Comparison of ENCODE assay signal across 23 mouse cellular contexts in the genomic region with DNA sequence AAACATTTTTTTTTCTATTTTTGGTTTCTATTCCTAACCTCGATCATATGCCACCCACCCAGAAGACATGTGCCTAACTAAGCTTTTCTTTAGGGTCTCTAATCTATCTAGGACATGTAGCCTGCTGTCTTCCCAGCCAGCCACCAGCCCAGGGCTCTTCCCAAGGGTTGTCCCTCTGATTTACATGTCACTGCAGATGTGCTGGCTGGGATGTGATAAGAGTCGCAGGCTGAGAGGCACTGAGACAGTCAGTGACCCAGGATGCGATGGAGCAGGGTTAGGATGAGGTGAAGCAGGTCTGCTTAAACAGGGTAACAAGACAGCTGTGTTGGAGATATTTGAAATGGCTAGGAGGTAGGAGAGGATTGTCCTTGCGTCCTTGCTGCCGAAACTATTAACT.
DNase-seq lines count a peak whose midpoint lies in the region; ATAC-seq and TF ChIP-seq lines count a peak whose summit lies in the region.
"Had no signal": no experiment of that assay in that cellular context is flagged by ENCODE, and none has a peak within 500 bp of the region (broad histone marks: within the 10 kb centered on the region; RNA-seq: fewer than 3 reads in every experiment).

No protein-coding gene starts in this region.

- H3K27ac ChIP-seq in embryonic facial prominence, embryonic 13.5 days = peak overlapping the region; percentile 34
- no peak overlapping the region for H3K27ac ChIP-seq in embryonic facial prominence, embryonic 10.5 days (replicated peaks)
- H3K27ac ChIP-seq in embryonic fibroblast, embryonic 13.5 days (ENCODE audit: insufficient read depth, low read length) = peak overlapping the region; percentile 7; the same call in 1 of the 2 replicates
- no peak overlapping the region for H3K27ac ChIP-seq in liver, embryonic 13.5 days
- H3K27ac ChIP-seq in liver, postnatal 0 days (ENCODE audit: low read depth) = no peak overlapping the region
- no peak overlapping the region for H3K27ac ChIP-seq in midbrain, embryonic 13.5 days
- H3K27ac ChIP-seq: embryonic facial prominence, embryonic 12.5 days; forebrain, embryonic 12.5 days; heart, adult 2 months; heart, embryonic 15.5 days; hindbrain, embryonic 13.5 days had no signal

- TF ChIP-seq EP300 in liver, postnatal 0 days (IDR thresholded peaks at IDR 0.05; ENCODE audit: low read depth) = 0 out of 2 replicates have a peak, but pooled peaks have one; percentile 16

- no peak overlapping the region for H3K9ac ChIP-seq in embryonic facial prominence, embryonic 13.5 days
- H3K9ac ChIP-seq in liver, embryonic 13.5 days = no peak overlapping the region
- H3K9ac ChIP-seq in liver, postnatal 0 days (replicated peaks) = no peak overlapping the region
- no peak overlapping the region for H3K9ac ChIP-seq in midbrain, embryonic 13.5 days (replicated peaks)
- H3K9ac ChIP-seq: embryonic facial prominence, embryonic 12.5 days; forebrain, embryonic 12.5 days; heart, embryonic 15.5 days; hindbrain, embryonic 13.5 days had no signal

- peaks cover 40% of the 10 kb centered on the region for H3K4me1 ChIP-seq in embryonic facial prominence, embryonic 13.5 days
- H3K4me1 ChIP-seq in embryonic facial prominence, embryonic 10.5 days = peaks cover 28% of the 10 kb centered on the region
- H3K4me1 ChIP-seq in embryonic fibroblast, embryonic 13.5 days (ENCODE audit: control insufficient read depth, insufficient read depth, low read length) = peaks cover 4% of the 10 kb centered on the region; the same call in 1 of the 2 replicates
- peaks cover 31% of the 10 kb centered on the region for H3K4me1 ChIP-seq in liver, embryonic 13.5 days (replicated peaks)
- H3K4me1 ChIP-seq in liver, postnatal 0 days (ENCODE audit: insufficient read depth) = no peaks in the 10 kb centered on the region
- H3K4me1 ChIP-seq in midbrain, embryonic 13.5 days (replicated peaks) = peaks cover 18% of the 10 kb centered on the region

- H3K4me2 ChIP-seq in embryonic facial prominence, embryonic 13.5 days = no peak overlapping the region
- no peak overlapping the region for H3K4me2 ChIP-seq in liver, embryonic 13.5 days
- H3K4me2 ChIP-seq in liver, postnatal 0 days (ENCODE audit: low read depth, low read length) = no peak overlapping the region
- H3K4me2 ChIP-seq in midbrain, embryonic 13.5 days (replicated peaks) = no peak overlapping the region
- H3K4me2 ChIP-seq: embryonic facial prominence, embryonic 12.5 days; forebrain, embryonic 12.5 days; heart, embryonic 11.5 days; heart, embryonic 15.5 days; hindbrain, embryonic 13.5 days had no signal

- H3K27me3 ChIP-seq in embryonic facial prominence, embryonic 13.5 days = peaks cover 21% of the 10 kb centered on the region; the same call in 1 of the 2 replicates
- peaks cover 24% of the 10 kb centered on the region for H3K27me3 ChIP-seq in embryonic facial prominence, embryonic 10.5 days (replicated peaks; ENCODE audit: low read depth, poor library complexity, severe bottlenecking)
- H3K27me3 ChIP-seq in liver, embryonic 13.5 days = peaks cover 15% of the 10 kb centered on the region; the same call in 1 of the 2 replicates
- no peaks in the 10 kb centered on the region for H3K27me3 ChIP-seq in liver, postnatal 0 days (ENCODE audit: insufficient read depth, low read length)
- H3K27me3 ChIP-seq in midbrain, embryonic 13.5 days = peaks cover under 1% of the 10 kb centered on the region; the same call in 1 of the 2 replicates
- H3K27me3 ChIP-seq: hindbrain, embryonic 13.5 days; Patski had no signal

- H3K36me3 ChIP-seq in embryonic facial prominence, embryonic 13.5 days = peaks cover 2% of the 10 kb centered on the region; the same call in 1 of the 2 replicates
- H3K36me3 ChIP-seq in embryonic facial prominence, embryonic 10.5 days (replicated peaks) = peaks cover 5% of the 10 kb centered on the region; the same call in 1 of the 2 replicates
- H3K36me3 ChIP-seq in liver, embryonic 13.5 days = no peaks in the 10 kb centered on the region
- H3K36me3 ChIP-seq in liver, postnatal 0 days (replicated peaks; ENCODE audit: insufficient read depth, low read length) = 0 out of 2 replicates have a peak, but pooled peaks cover 2% of the 10 kb centered on the region
- H3K36me3 ChIP-seq in midbrain, embryonic 13.5 days = no peaks in the 10 kb centered on the region
- H3K36me3 ChIP-seq: embryonic facial prominence, embryonic 12.5 days; forebrain, embryonic 12.5 days; heart, embryonic 15.5 days had no signal

- no peak for DNase-seq in embryonic facial prominence, embryonic 10.5 days (ENCODE audit: low spot score)
- DNase-seq in liver, embryonic 13.5 days = no peak
- DNase-seq in liver, postnatal 0 days = no peak
- DNase-seq in cerebellum, adult 9-11 months = no peak
- DNase-seq: adrenal gland, postnatal 25 days; cerebellum, adult 18-20 months; cerebellum, postnatal 14 days; embryo, embryonic 11 days; gastrocnemius, postnatal 14 days; heart, adult 2 months; heart, postnatal 14 days had no signal

- TF ChIP-seq CTCF in embryonic fibroblast, embryonic 13.5 days (IDR thresholded peaks at IDR 0.05; ENCODE audit: borderline replicate concordance, insufficient read depth, low read length) = no peak
- TF ChIP-seq CTCF in liver, postnatal 0 days (IDR thresholded peaks at IDR 0.05; ENCODE audit: low read depth) = no peak

- no peak for TF ChIP-seq POLR2A in embryonic fibroblast, embryonic 13.5 days (IDR thresholded peaks at IDR 0.05; ENCODE audit: low read depth, low read length)

- H3K9me3 ChIP-seq in embryonic facial prominence, embryonic 13.5 days = 0 out of 2 replicates have a peak, but pooled peaks cover 7% of the 10 kb centered on the region
- H3K9me3 ChIP-seq in embryonic facial prominence, embryonic 10.5 days = peaks cover 6% of the 10 kb centered on the region; the same call in 1 of the 2 replicates
- no peaks in the 10 kb centered on the region for H3K9me3 ChIP-seq in liver, embryonic 13.5 days (replicated peaks)
- peaks cover 7% of the 10 kb centered on the region; the same call in 1 of the 2 replicates for H3K9me3 ChIP-seq in liver, postnatal 0 days (ENCODE audit: low read length)
- no peaks in the 10 kb centered on the region for H3K9me3 ChIP-seq in midbrain, embryonic 13.5 days
- H3K9me3 ChIP-seq: embryonic facial prominence, embryonic 12.5 days; heart, embryonic 15.5 days; hindbrain, embryonic 13.5 days had no signal

- no peak for ATAC-seq in embryonic facial prominence, embryonic 13.5 days (ENCODE audit: insufficient number of reproducible peaks, insufficient read depth, low FRiP score, low TSS enrichment, low read depth)
- ATAC-seq in liver, embryonic 13.5 days (ENCODE audit: low read depth) = peak; percentile 77
- no peak; the same call in 1 of the 2 replicates for ATAC-seq in liver, postnatal 0 days
- ATAC-seq in inflammation-experienced regulatory T-cells, adult 6 months = no peak
- no peak for ATAC-seq in midbrain, embryonic 13.5 days
- ATAC-seq: activated CD4-positive, CD25-positive, alpha-beta regulatory T cell, adult 4 months; forebrain, embryonic 16.5 days; Patski had no signal

- WGBS in embryonic facial prominence, embryonic 13.5 days = 67% methylated on average over 5 of the region's 5 CpGs
- WGBS in embryonic facial prominence, embryonic 10.5 days = 77% methylated on average over 5 of the region's 5 CpGs
- WGBS in liver, embryonic 13.5 days (ENCODE audit: insufficient replicate concordance) = 42% methylated on average over 5 of the region's 5 CpGs
- 66% methylated on average over 5 of the region's 5 CpGs for WGBS in liver, postnatal 0 days (ENCODE audit: insufficient replicate concordance)
- WGBS in midbrain, embryonic 13.5 days = 71% methylated on average over 5 of the region's 5 CpGs

- H3K4me3 ChIP-seq in embryonic facial prominence, embryonic 13.5 days = no peak overlapping the region
- no peak overlapping the region for H3K4me3 ChIP-seq in embryonic facial prominence, embryonic 10.5 days
- H3K4me3 ChIP-seq in embryonic fibroblast, embryonic 13.5 days (ENCODE audit: insufficient read depth, low read length) = no peak overlapping the region
- H3K4me3 ChIP-seq in liver, embryonic 13.5 days (replicated peaks) = no peak overlapping the region
- no peak overlapping the region for H3K4me3 ChIP-seq in liver, postnatal 0 days (ENCODE audit: low read depth, low read length)
- H3K4me3 ChIP-seq in midbrain, embryonic 13.5 days (replicated peaks) = no peak overlapping the region
- H3K4me3 ChIP-seq: embryonic facial prominence, embryonic 12.5 days; forebrain, embryonic 12.5 days; heart, adult 2 months; heart, embryonic 15.5 days; hindbrain, embryonic 13.5 days had no signal

Comparison
In these comparisons a context has a peak if more than half of its experiments do, and no peak if none do; other contexts are left out.
1. H3K27ac ChIP-seq: peak in embryonic facial prominence, embryonic 13.5 days (single experiment) and embryonic fibroblast, embryonic 13.5 days (single experiment); none in embryonic facial prominence, embryonic 10.5 days (single experiment), liver, embryonic 13.5 days (single experiment), liver, postnatal 0 days (single experiment) and midbrain, embryonic 13.5 days (single experiment).